Mouse (Mus musculus): ENCODE results near the gene Rsrp1. TPM values are rescaled to one million over a fixed set of nuclear protein-coding genes. Genes with fewer than 3 reads are reported as not detected.
"Not testable (repeated sequence)": the region's sequence is repeated elsewhere in the genome, so short reads cannot be mapped to it uniquely, and the experiment has no call there.

Rsrp1 gene
- 525 and 549 TPM in 2 replicates for polyA plus RNA-seq (2016; fragmentation: Nextera tagmentation; extraction: Ambion mirVana)

GRCm38 (mm10) chr4:134923258-134924018, at the start of gene Rsrp1:
Gene Rsrp1 (plus strand): TSS chr4:134923592.
- peaks cover 19% of the 10 kb centered on the region for H3K4me1 ChIP-seq
- no peaks in the 10 kb centered on the region for H3K27me3 ChIP-seq
- H3K4me3 ChIP-seq, result peak within 1 kb of the TSS; percentile 100
- ATAC-seq (ENCODE audit: low FRiP score, low read depth), result peak; percentile 95
- peaks cover 32% of the 10 kb centered on the region for H3K36me3 ChIP-seq
- peak within 1 kb of the TSS; percentile 87 for H3K4me2 ChIP-seq (replicated peaks)
- no peaks in the 10 kb centered on the region for H3K9me3 ChIP-seq
- peak within 1 kb of the TSS; percentile 97 for H3K9ac ChIP-seq (replicated peaks)
- peak within 1 kb of the TSS; percentile 92 for H3K27ac ChIP-seq (replicated peaks)
- WGBS, result under 1% methylated on average over 64 of the region's 64 CpGs

GRCm38 (mm10) chr4:134876171-134876570, 47.2 kb upstream of the Rsrp1 start:
- Histone ChIP-seq H3K9me3 (no peaks in the 10 kb centered on the region), H3K4me2 (replicated peaks) (no peak overlapping the region), H3K9ac (replicated peaks) (no peak overlapping the region), H3K27ac (replicated peaks) (no peak overlapping the region), H3K27me3 (no peaks in the 10 kb centered on the region), H3K36me3 (no peaks in the 10 kb centered on the region), H3K4me3 (no peak overlapping the region), H3K4me1 (peaks cover 6% of the 10 kb centered on the region; the same call in 1 of the 2 replicates)
- no peak for ATAC-seq (ENCODE audit: low FRiP score, low read depth)
- WGBS, result 82% methylated on average over 9 of the region's 9 CpGs

- Histone ChIP-seq H3K36me3 (no peaks in the 10 kb centered on the region), H3K27me3 (no peaks in the 10 kb centered on the region), H3K9me3 (no peaks in the 10 kb centered on the region), H3K4me3 (peak overlapping the region; percentile 36), H3K27ac (replicated peaks) (no peak overlapping the region), H3K4me2 (replicated peaks) (peak overlapping the region; percentile 61), H3K9ac (replicated peaks) (0 out of 2 replicates have a peak overlapping the region, but pooled peaks have one; percentile 39), H3K4me1 (peaks cover 6% of the 10 kb centered on the region; the same call in 1 of the 2 replicates)
- ATAC-seq (ENCODE audit: low FRiP score, low read depth), result no peak
- 2% methylated on average over 17 of the region's 17 CpGs for WGBS
Measured at GRCm38 (mm10) chr4:134879410-134879981, 43.9 kb upstream of the Rsrp1 start.

GRCm38 (mm10) chr4:134880041-134880440, 43.4 kb upstream of the Rsrp1 start:
- H3K4me1 ChIP-seq, result peaks cover 6% of the 10 kb centered on the region; the same call in 1 of the 2 replicates
- 31% methylated on average over 6 of the region's 6 CpGs for WGBS
- H3K27ac ChIP-seq (replicated peaks), result no peak overlapping the region
- peak overlapping the region; percentile 61 for H3K4me2 ChIP-seq (replicated peaks)
- H3K4me3 ChIP-seq, result peak overlapping the region; percentile 36
- no peaks in the 10 kb centered on the region for H3K36me3 ChIP-seq
- no peaks in the 10 kb centered on the region for H3K9me3 ChIP-seq
- 0 out of 2 replicates have a peak, but pooled peaks cover 2% of the 10 kb centered on the region for H3K27me3 ChIP-seq
- ATAC-seq (ENCODE audit: low FRiP score, low read depth), result no peak
- 0 out of 2 replicates have a peak overlapping the region, but pooled peaks have one; percentile 39 for H3K9ac ChIP-seq (replicated peaks)

- H3K9ac ChIP-seq (replicated peaks), result no peak overlapping the region
- H3K27me3 ChIP-seq, result 0 out of 2 replicates have a peak, but pooled peaks cover 4% of the 10 kb centered on the region
- H3K4me2 ChIP-seq (replicated peaks), result no peak overlapping the region
- no peaks in the 10 kb centered on the region for H3K9me3 ChIP-seq
- H3K4me1 ChIP-seq, result peaks cover 6% of the 10 kb centered on the region; the same call in 1 of the 2 replicates
- WGBS, result 34% methylated on average over 7 of the region's 7 CpGs
- no peak overlapping the region for H3K27ac ChIP-seq (replicated peaks)
- H3K4me3 ChIP-seq, result no peak overlapping the region
- ATAC-seq (ENCODE audit: low FRiP score, low read depth), result no peak
- H3K36me3 ChIP-seq, result no peaks in the 10 kb centered on the region
Measured at GRCm38 (mm10) chr4:134883266-134883665, 40.1 kb upstream of the Rsrp1 start.

- 0 out of 2 replicates have a peak, but pooled peaks cover 4% of the 10 kb centered on the region for H3K27me3 ChIP-seq
- 89% methylated on average over 10 of the region's 10 CpGs for WGBS
- H3K9ac ChIP-seq (replicated peaks), result no peak overlapping the region
- H3K27ac ChIP-seq (replicated peaks), result no peak overlapping the region
- H3K9me3 ChIP-seq, result no peaks in the 10 kb centered on the region
- H3K4me1 ChIP-seq, result peaks cover 6% of the 10 kb centered on the region; the same call in 1 of the 2 replicates
- ATAC-seq (ENCODE audit: low FRiP score, low read depth), result no peak
- no peaks in the 10 kb centered on the region for H3K36me3 ChIP-seq
- no peak overlapping the region for H3K4me2 ChIP-seq (replicated peaks)
- H3K4me3 ChIP-seq, result no peak overlapping the region
Measured at GRCm38 (mm10) chr4:134883808-134884207, 39.6 kb upstream of the Rsrp1 start.

- no peaks in the 10 kb centered on the region for H3K36me3 ChIP-seq
- 93% methylated on average over 4 of the region's 4 CpGs for WGBS
- H3K4me1 ChIP-seq, result peaks cover 6% of the 10 kb centered on the region; the same call in 1 of the 2 replicates
- H3K4me3 ChIP-seq, result no peak overlapping the region
- H3K9ac ChIP-seq (replicated peaks), result no peak overlapping the region
- 0 out of 2 replicates have a peak, but pooled peaks cover 4% of the 10 kb centered on the region for H3K27me3 ChIP-seq
- H3K27ac ChIP-seq (replicated peaks), result no peak overlapping the region
- H3K4me2 ChIP-seq (replicated peaks), result no peak overlapping the region
- no peaks in the 10 kb centered on the region for H3K9me3 ChIP-seq
- ATAC-seq (ENCODE audit: low FRiP score, low read depth), result no peak
Measured at GRCm38 (mm10) chr4:134884364-134884763, 39.0 kb upstream of the Rsrp1 start.

- no peak overlapping the region for H3K9ac ChIP-seq (replicated peaks)
- H3K4me2 ChIP-seq (replicated peaks), result no peak overlapping the region
- no peaks in the 10 kb centered on the region for H3K9me3 ChIP-seq
- peaks cover 2% of the 10 kb centered on the region; the same call in 1 of the 2 replicates for H3K4me1 ChIP-seq
- whole genome bisulfite sequencing, result 81% methylated on average over 6 of the region's 6 CpGs
- ATAC-seq (ENCODE audit: low FRiP score, low read depth), result no peak
- H3K36me3 ChIP-seq, result peaks cover 30% of the 10 kb centered on the region
- no peak overlapping the region for H3K4me3 ChIP-seq
- H3K27me3 ChIP-seq, result no peaks in the 10 kb centered on the region
- H3K27ac ChIP-seq (replicated peaks), result no peak overlapping the region
Measured at GRCm38 (mm10) chr4:134892096-134892495, 31.3 kb upstream of the Rsrp1 start.

GRCm38 (mm10) chr4:134897256-134897655, 26.1 kb upstream of the Rsrp1 start:
- Histone ChIP-seq H3K9ac (replicated peaks) (no peak overlapping the region), H3K4me3 (no peak overlapping the region), H3K36me3 (peaks cover 77% of the 10 kb centered on the region), H3K27me3 (no peaks in the 10 kb centered on the region), H3K9me3 (no peaks in the 10 kb centered on the region), H3K4me1 (peaks cover 2% of the 10 kb centered on the region; the same call in 1 of the 2 replicates), H3K27ac (replicated peaks) (no peak overlapping the region), H3K4me2 (replicated peaks) (no peak overlapping the region)
- WGBS, result 96% methylated on average over 6 of the region's 6 CpGs
- ATAC-seq (ENCODE audit: low FRiP score, low read depth), result no peak

GRCm38 (mm10) chr4:134901126-134901525, 22.3 kb upstream of the Rsrp1 start:
- 97% methylated on average over 8 of the region's 8 CpGs for WGBS
- Histone ChIP-seq H3K9me3 (no peaks in the 10 kb centered on the region), H3K27me3 (no peaks in the 10 kb centered on the region), H3K9ac (replicated peaks) (no peak overlapping the region), H3K36me3 (peaks cover 93% of the 10 kb centered on the region), H3K27ac (replicated peaks) (no peak overlapping the region), H3K4me2 (replicated peaks) (no peak overlapping the region), H3K4me1 (no peaks in the 10 kb centered on the region), H3K4me3 (no peak overlapping the region)
- no peak for ATAC-seq (ENCODE audit: low FRiP score, low read depth)

GRCm38 (mm10) chr4:134903046-134903445, 20.3 kb upstream of the Rsrp1 start:
- H3K9me3 ChIP-seq, result no peaks in the 10 kb centered on the region
- H3K9ac ChIP-seq (replicated peaks), result no peak overlapping the region
- H3K4me3 ChIP-seq, result no peak overlapping the region
- H3K27ac ChIP-seq (replicated peaks), result no peak overlapping the region
- peaks cover 96% of the 10 kb centered on the region for H3K36me3 ChIP-seq
- 73% methylated on average over 4 of the region's 7 CpGs for WGBS
- H3K4me1 ChIP-seq, result no peaks in the 10 kb centered on the region
- no peak for ATAC-seq (ENCODE audit: low FRiP score, low read depth)
- H3K27me3 ChIP-seq, result no peaks in the 10 kb centered on the region
- no peak overlapping the region for H3K4me2 ChIP-seq (replicated peaks)

- not testable (repeated sequence) for H3K9ac ChIP-seq (replicated peaks); ATAC-seq (ENCODE audit: low FRiP score, low read depth)
- H3K36me3 ChIP-seq, result peaks cover 53% of the 10 kb centered on the region
Measured at GRCm38 (mm10) chr4:134911406-134911805, 12.0 kb upstream of the Rsrp1 start.

More at GRCm38 (mm10) chr4:134911406-134911805, 12.0 kb upstream of the Rsrp1 start:
- H3K27ac ChIP-seq (replicated peaks); H3K27me3 ChIP-seq; H3K9me3 ChIP-seq; H3K4me3 ChIP-seq; H3K4me2 ChIP-seq (replicated peaks): not testable (repeated sequence)
- H3K4me1 ChIP-seq, result peaks cover 16% of the 10 kb centered on the region
- 97% methylated on average over 7 of the region's 8 CpGs for WGBS

Measured in midbrain, embryonic 12.5 days (tissue).